In the genomic region with DNA sequence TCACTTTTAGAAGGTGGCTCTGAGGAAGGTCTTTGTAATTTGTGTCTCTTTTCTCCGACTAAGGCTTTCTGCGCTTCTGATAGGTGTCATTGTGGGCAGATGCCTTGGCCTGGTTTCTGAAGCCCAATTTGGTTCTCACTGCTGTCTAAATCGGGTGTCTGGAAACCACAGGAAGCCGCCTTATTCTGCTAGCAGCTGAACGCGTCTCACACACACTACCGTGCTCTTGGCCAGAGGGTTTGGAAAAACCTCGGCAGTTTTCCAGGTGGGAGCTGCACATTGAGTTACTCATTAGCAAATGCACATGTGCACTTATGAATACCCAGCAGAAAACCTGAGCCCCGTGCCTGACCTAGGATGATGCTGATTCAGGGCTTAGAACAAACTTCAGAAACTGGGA, we compare ENCODE assay signal across 10 mouse cellular contexts. TPM values are rescaled to one million over a fixed set of nuclear protein-coding genes. Genes with fewer than 3 reads are reported as not detected.
DNase-seq lines count a peak whose midpoint lies in the region; ATAC-seq and TF ChIP-seq lines count a peak whose summit lies in the region.
"Had no signal": no experiment of that assay in that cellular context is flagged by ENCODE, and none has a peak within 500 bp of the region (broad histone marks: within the 10 kb centered on the region; RNA-seq: fewer than 3 reads in every experiment).

No protein-coding gene starts in this region.

- no peaks in the 10 kb centered on the region for H3K36me3 ChIP-seq in neural tube, embryonic 15.5 days
- H3K36me3 ChIP-seq in midbrain, embryonic 16.5 days (ENCODE audit: control insufficient read depth, insufficient read depth, low read length): no peaks in the 10 kb centered on the region
- H3K36me3 ChIP-seq: G1E; midbrain, embryonic 15.5 days had no signal

- no peaks in the 10 kb centered on the region for H3K9me3 ChIP-seq in neural tube, embryonic 15.5 days (replicated peaks)
- no peaks in the 10 kb centered on the region for H3K9me3 ChIP-seq in midbrain, embryonic 16.5 days (replicated peaks; ENCODE audit: control insufficient read depth, low read length, poor library complexity, severe bottlenecking)
- H3K9me3 ChIP-seq: midbrain, embryonic 15.5 days had no signal

- H3K9ac ChIP-seq in neural tube, embryonic 15.5 days (replicated peaks): no peak overlapping the region
- H3K9ac ChIP-seq in midbrain, embryonic 16.5 days (ENCODE audit: low read depth, low read length): no peak overlapping the region
- H3K9ac ChIP-seq: midbrain, embryonic 15.5 days had no signal

- peak overlapping the region; percentile 24; the same call in 1 of the 2 replicates for H3K27ac ChIP-seq in gastrocnemius, adult 2 months
- H3K27ac ChIP-seq in neural tube, embryonic 15.5 days (replicated peaks): no peak overlapping the region
- no peak overlapping the region for H3K27ac ChIP-seq in midbrain, embryonic 16.5 days (ENCODE audit: low read length)
- H3K27ac ChIP-seq: midbrain, embryonic 15.5 days had no signal

- no peaks in the 10 kb centered on the region for H3K27me3 ChIP-seq in neural tube, embryonic 15.5 days (replicated peaks)
- H3K27me3 ChIP-seq in midbrain, embryonic 16.5 days (ENCODE audit: control insufficient read depth, insufficient read depth, low read depth, low read length): no peaks in the 10 kb centered on the region
- H3K27me3 ChIP-seq: midbrain, embryonic 15.5 days had no signal

- TF ChIP-seq CTCF in gastrocnemius, adult 2 months (IDR thresholded peaks at IDR 0.05): no peak

- ATAC-seq in neural tube, embryonic 15.5 days (ENCODE audit: low FRiP score): no peak
- ATAC-seq in midbrain, embryonic 16.5 days: no peak
- ATAC-seq: midbrain, embryonic 15.5 days had no signal

- DNase-seq in gastrocnemius, adult 2 months: peak; percentile 54
- no peak for DNase-seq in gastrocnemius, postnatal 10 days
- DNase-seq in 3134 (ENCODE audit: extremely low read depth, insufficient read length, low spot score): peak; percentile 24
- DNase-seq in frontal cortex, postnatal 14 days (ENCODE audit: low spot score in 2 of 2): peak; percentile 39 to 47
- peak; percentile 35 for DNase-seq in left cerebral cortex, postnatal 4 days
- DNase-seq in ovary, postnatal 14 days (ENCODE audit: low spot score): no peak

- no peak overlapping the region for H3K4me2 ChIP-seq in neural tube, embryonic 15.5 days
- H3K4me2 ChIP-seq in midbrain, embryonic 16.5 days (ENCODE audit: low read length): no peak overlapping the region
- H3K4me2 ChIP-seq: midbrain, embryonic 15.5 days had no signal

- intact Hi-C loops in gastrocnemius, adult 2 months (cut with DNase I): no loop called here
- intact Hi-C loops in left cerebral cortex, postnatal 4 days (cut with DNase I): no loop called here

- H3K4me3 ChIP-seq in gastrocnemius, adult 2 months: no peak overlapping the region
- H3K4me3 ChIP-seq in neural tube, embryonic 15.5 days (replicated peaks): no peak overlapping the region
- H3K4me3 ChIP-seq in midbrain, embryonic 16.5 days (ENCODE audit: low read depth, low read length): no peak overlapping the region
- H3K4me3 ChIP-seq: midbrain, embryonic 15.5 days had no signal

- peaks cover 20% of the 10 kb centered on the region for H3K4me1 ChIP-seq in neural tube, embryonic 15.5 days
- peaks cover 6% of the 10 kb centered on the region for H3K4me1 ChIP-seq in midbrain, embryonic 16.5 days (ENCODE audit: control insufficient read depth, insufficient read depth, low read length)

- 76% methylated on average over 9 of the region's 9 CpGs for WGBS in neural tube, embryonic 15.5 days
- WGBS in midbrain, embryonic 16.5 days: 80% methylated on average over 9 of the region's 9 CpGs

RNA-seq across cellular contexts. Expression of gene Xylt1, which starts 52.9 kb away (rescaled TPM):
- total RNA-seq in gastrocnemius, adult 2 months (2021): 1 to 10 TPM; 5.5 to 9.5 TPM
- 1 to 10 TPM; 6.9 to 8.6 TPM for total RNA-seq in gastrocnemius, postnatal 10 days (2021)
- total RNA-seq in left cerebral cortex, postnatal 4 days (2021): 10 to 100 TPM; 53.5 to 56.6 TPM
- 2.1 and 2.3 TPM in 2 replicates for polyA plus RNA-seq in neural tube, embryonic 15.5 days (2015; fragmentation: Nextera tagmentation; extraction: Ambion mirVana)
- polyA plus RNA-seq in midbrain, embryonic 16.5 days (2015; fragmentation: Nextera tagmentation; extraction: Ambion mirVana): 2.1 and 2.5 TPM in 2 replicates
- polyA plus RNA-seq: G1E had no signal

Comparison
In these comparisons a context has a peak if more than half of its experiments do, and no peak if none do; other contexts are left out.
1. DNase-seq: peak in gastrocnemius, adult 2 months (single experiment), 3134 (single experiment), frontal cortex, postnatal 14 days (2 of 2) and left cerebral cortex, postnatal 4 days (single experiment); none in gastrocnemius, postnatal 10 days (single experiment) and ovary, postnatal 14 days (single experiment).
2. RNA of gene Xylt1, which starts 52.9 kb away (total RNA-seq): 53.5 to 56.6 TPM in left cerebral cortex, postnatal 4 days; 5.5 to 9.5 TPM in gastrocnemius, adult 2 months and 6.9 to 8.6 TPM in gastrocnemius, postnatal 10 days; every median in the first group is over 4 times any median in the second.